Mouse (Mus musculus) lung, postnatal 36 days (tissue): Measurements from ENCODE around the gene Myocd.
A peak's percentile ranks its signal among the peaks of the same experiment; 100 is the strongest.

Experiments used
- DNase-seq: peaks from one replicate; pipeline ENCODE4 v3.0.0; 2022; ENCODE audit warnings: mixed read lengths

Myocd gene

GRCm38 (mm10) chr11:65269851-65270473 is at the start of gene Myocd:
Gene Myocd, minus strand, starts transcription at chr11:65269989.
- DNase-seq, result no peak

DNA sequence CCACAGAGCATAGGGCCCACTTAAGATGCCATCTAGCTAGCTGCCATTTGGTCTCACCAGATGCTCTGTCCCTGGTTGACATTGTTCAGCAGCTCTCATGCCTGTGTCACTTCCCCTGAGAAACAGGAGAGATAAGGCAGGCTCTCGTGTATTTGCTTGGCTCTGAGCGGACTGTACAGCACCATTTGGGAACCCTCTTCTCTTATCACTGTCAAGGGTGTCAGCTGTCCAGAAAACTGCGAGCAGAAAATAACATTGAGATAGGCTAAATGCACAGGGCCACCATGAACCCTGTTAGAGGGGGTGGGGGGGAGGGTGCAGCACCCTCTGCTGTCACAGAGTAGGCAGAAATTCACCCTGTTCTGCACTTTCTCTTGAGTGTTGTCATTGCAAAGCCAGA is 34.0 kb upstream of the Myocd start:
- DNase-seq, result no peak

DNA sequence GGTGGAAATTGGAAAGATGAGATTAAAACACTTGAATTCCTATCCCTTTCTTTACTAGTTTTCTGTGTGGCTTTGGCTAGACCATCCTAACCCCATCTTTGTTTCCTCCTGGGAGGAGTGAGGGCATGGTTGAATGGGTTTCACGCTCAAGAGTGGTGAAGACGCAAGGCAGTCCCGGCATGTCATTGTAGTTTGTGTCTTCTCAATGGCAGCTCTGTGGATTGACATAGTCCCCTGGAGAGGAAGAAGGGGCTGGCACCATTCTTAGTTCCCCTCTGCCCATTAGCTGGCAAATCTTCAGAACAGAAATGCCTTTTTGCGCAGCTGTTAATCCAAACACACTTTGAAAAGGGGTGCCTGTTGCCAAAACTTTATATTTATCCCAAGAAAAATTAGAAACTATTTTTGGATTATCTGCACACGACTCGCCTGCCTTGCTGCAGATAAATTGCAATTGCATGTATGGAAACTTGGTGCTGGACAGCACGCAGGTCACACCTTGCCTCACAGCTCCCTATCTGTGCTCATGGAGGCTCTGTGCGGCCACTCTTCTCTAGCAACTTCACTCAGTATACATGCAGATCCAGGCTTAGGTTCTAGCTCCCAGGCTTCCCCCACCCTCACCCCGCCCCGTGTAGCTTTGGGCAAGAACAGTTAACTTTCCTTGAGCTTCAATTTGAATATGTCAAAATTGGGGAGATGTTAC is 24.5 kb upstream of the Myocd start:
- DNase-seq, result no peak

- no peak for DNase-seq
These were observed 23.2 kb upstream of the Myocd start for GRCm38 (mm10) chr11:65292994-65293393.

DNA sequence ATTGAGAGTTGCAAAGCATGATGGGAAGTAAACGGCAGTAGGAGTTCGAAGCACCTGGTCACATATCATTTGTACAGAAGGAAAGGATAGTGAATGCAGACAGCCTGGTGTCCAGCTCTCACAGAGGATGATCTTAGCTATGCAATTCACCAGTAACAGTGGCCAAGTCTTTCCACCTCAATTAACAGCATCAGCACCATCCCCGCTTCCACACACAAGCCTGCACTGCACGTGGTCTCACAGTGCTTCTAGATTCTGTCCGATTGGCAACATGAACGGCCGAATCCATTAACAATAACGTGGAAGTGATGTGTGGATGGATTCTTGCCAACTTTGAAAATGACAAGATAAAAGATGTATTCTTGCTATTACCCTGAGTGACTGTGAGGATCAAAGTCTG is 17.9 kb upstream of the Myocd start:
- DNase-seq, result no peak

GRCm38 (mm10) chr11:65286211-65286610 is 16.4 kb upstream of the Myocd start:
- no peak for DNase-seq

GRCm38 (mm10) chr11:65275441-65275840 is 5.7 kb upstream of the Myocd start:
- no peak for DNase-seq

GRCm38 (mm10) chr11:65271000-65271399 is 1.2 kb upstream of the Myocd start:
- DNase-seq, result no peak

- DNase-seq, result peak; percentile 42
These were observed 1.5 kb downstream of the Myocd start for GRCm38 (mm10) chr11:65268310-65268709.

GRCm38 (mm10) chr11:65263466-65263865 is 6.3 kb downstream of the Myocd start:
- DNase-seq, result no peak

DNA sequence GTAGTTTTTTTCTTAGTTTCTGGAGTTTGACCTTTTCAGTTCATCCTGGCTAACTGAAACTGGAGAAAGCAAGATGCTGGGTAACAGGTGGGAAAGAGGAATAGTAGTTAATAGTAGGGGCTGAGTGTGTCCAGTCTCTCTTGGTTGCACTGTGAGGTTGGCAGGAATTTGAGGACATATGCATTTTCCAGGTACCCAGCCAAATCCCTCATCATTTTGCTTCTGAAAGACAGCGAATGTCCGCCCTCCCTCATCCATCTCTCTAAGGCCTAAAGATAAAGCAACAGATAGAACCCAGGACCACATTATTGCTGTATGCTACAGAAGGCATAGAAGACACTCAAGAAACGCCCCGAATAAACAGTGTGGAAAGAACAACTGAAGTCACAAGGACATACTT is 10.8 kb downstream of the Myocd start:
- DNase-seq, result no peak

- DNase-seq, result no peak
These were observed 13.6 kb downstream of the Myocd start for GRCm38 (mm10) chr11:65256143-65256542.

- DNase-seq, result no peak
These were observed 14.2 kb downstream of the Myocd start for GRCm38 (mm10) chr11:65255564-65255963.

DNA sequence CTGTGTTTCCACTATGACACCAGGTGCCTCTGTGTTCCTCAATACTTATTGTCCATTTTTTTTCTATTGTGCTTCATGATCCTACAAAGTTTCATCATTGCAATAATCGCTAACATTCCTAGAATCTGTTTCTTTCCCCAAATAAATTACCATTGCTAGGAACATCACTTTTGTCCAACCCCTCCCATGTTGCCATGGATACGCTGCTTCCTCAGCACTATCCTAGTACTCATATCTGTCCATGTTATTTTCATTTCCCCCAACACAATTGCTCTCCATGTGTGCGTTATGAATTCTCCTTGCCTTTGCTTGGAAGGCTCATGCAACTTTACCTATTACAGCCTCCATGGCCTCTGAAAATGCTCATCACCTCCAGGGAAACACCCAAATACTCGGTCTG is 19.4 kb downstream of the Myocd start:
- no peak for DNase-seq

DNA sequence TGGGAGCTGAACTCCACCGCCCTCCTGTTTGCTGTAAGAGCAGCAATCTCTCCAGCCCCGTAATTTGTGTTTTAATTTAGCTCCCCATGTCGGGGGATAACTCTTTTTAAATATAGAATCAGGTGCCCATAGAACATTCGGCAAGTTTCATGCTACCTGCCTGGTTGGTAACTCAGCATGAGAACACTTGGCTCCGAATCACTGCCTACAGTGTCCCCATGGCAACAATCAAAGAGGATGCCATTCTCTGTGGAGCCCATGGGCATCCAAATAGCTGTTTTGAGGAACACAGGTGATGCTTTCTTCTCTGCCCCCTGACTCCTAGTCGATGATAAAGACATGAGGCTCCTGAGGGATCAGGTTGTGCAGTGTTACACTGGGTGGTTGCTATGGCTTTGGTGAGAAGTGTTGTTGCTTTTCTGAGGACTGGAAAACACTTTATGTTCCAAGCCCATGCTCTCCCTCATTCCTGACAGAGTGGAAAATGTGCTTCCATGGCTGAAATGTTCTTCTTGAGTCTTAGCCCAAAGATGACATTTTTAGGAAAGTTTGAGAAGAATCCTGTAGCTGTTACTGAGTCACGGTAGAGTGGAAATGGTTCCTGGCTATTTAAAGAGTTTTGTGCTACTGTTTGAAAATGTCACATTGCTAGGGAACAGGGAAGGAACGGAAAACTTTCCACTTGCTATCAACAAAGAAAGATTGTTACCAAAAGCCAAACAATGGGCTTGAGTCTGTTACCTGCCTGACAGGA is 23.3 kb downstream of the Myocd start:
- DNase-seq, result no peak

GRCm38 (mm10) chr11:65243593-65243992 is 26.2 kb downstream of the Myocd start:
- no peak for DNase-seq

- DNase-seq, result no peak
These were observed 29.3 kb downstream of the Myocd start for GRCm38 (mm10) chr11:65240521-65240920.

GRCm38 (mm10) chr11:65237896-65238295 is 31.9 kb downstream of the Myocd start:
- no peak for DNase-seq

GRCm38 (mm10) chr11:65236907-65237306 is 32.9 kb downstream of the Myocd start:
- no peak for DNase-seq

DNA sequence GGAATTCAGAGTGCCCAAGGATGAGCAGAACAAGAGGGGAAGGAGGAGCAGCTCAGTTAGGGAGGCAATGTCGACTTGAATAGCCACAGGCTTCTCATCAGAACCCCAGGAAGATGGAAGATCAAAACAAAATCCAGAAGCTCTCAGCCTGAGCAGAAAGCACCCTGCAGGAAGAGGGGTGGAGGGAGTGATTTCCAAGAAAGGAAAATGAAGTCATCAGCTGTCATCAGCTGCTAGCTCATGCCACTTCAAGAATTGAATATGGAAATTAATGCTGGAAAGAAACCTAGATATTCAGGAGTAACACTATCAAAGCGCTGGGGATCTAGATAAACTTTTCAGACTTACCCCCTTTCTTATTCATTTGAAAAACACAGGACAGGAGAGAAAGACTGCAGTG is 34.4 kb downstream of the Myocd start:
- no peak for DNase-seq

- no peak for DNase-seq
These were observed 38.0 kb downstream of the Myocd start for GRCm38 (mm10) chr11:65231771-65232170.

DNA sequence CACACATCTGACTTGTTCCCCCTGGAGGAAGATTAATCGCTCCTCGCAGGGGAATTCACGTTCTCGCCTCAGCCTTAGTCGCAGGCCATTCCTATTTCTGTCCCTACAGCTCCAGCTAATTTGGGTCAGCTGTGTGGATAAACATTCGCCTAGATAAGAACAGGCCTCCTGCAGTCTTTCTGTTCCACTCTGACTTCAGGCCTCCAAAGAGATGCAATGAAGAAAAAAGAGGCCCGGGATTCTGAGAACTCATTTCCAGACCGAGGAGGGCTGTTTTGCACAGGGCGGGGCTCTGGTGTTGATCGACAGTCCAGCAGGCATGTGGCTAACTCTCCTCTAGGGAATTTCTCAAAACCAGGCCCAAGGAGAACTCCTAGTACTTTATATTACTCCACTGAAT is 43.0 kb downstream of the Myocd start:
- DNase-seq, result no peak

DNA sequence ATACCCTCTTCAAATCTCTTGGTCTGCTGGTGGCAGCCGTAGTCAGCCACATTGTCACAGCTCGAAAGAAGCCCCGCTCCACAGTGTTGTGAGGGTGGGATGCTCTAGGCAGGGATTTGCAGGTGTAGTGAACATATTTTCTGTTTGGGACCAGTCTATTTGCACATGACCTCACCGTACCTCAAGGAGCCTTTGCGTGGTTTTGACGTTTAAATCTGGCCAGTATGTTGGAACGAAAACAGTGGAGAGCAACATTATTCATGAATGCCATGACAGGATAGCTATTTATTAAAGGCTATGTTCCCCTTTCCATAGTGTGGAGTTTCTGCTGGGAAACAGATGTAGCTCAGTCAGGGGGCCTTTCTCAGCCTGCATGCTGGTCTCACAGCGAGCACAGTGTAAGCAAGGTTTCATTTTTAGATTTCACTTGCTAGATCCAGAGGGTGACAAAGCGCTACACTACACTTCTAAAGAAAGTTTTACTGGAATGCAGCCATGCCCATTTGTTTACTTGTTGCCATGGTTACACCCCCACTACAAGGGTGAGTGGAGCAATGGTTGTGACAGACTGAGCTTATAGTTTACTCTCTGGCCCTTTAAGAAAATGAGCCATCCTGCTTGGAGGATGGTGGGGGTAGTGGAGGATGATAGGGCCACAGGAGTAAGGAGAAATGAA is 54.7 kb downstream of the Myocd start:
- DNase-seq, result peak; percentile 82
